Mouse (Mus musculus): ENCODE results near the gene Sbk2.

The Sbk2 gene

DNA sequence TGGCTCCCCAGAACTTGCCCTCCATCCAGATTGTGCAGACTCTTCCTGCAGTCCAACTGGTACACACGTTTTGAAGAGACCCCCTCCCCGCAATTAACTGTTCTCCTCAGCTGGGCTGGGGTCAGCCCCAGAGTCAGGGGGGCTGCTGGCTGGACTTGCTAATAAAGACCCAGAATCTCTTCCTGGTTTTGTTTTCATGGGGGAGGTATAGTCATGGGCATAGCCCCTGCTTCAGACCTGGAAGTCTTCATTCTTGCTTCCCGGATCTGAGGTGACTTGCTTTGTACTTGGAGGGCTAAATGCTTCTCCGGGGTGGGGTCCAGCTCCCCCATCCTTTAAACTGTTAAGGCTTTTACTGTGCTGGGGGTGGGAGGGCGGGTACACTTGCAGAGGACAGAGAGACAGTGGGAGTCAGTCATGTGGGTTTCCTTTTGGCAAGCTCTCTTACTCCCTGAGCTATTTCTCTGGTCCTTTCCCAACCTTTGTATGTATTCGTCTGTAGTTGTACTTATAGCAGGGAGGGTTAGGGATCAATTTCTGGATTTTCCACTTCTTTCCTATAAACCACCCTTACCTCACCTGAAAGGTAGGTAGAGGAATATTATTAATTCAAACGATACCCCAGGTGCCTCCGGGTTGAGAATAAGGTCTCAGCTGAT, 42.3 kb downstream of the Sbk2 start, which contains the start of gene Nat14:
Nat14 (plus strand) TSS at position 205 of the 659 bp plus-strand sequence.
- DNase-seq (ENCODE audit: low spot score in 2 of 2): no peak

DNA sequence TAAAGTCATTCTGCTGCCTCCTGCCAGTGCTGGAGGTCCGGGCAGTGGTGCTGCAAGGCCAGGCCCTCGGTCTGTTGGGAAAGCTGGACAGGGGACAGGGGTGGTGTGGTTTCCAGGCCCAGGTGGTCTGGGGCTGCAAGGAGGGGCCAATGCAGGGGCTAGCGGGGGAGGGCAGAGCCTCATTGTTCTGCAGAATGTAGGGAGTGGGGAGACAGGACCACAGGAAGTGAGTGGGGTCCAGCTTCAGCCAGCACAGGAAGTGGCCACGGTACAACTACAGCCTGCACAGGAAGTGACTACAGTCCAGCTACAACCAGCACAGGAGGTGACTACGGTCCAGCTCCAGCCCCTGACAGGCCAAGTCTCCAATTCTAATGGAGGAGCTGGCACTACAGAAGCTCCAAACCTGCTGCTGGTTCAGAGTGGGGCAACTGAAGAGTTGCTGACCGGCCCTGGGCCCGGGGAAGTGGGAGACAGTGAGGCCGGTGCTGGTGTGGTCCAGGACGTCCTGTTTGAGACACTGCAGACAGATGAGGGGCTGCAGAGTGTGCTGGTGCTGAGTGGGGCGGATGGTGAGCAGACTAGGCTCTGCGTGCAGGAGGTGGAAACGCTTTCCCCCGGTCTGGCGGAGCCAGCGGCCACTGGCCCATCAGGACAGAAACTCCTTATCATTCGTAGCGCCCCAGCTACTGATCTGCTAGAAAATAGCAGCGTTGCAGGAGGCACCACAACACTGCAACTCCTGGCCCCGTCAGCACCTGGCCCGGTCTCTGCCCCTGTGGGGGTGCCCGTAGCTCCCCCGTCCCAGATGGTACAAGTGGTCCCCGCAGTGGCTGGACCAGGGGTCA, 43.0 kb downstream of the Sbk2 start:
- DNase-seq (ENCODE audit: low spot score in 2 of 2): no peak

DNA sequence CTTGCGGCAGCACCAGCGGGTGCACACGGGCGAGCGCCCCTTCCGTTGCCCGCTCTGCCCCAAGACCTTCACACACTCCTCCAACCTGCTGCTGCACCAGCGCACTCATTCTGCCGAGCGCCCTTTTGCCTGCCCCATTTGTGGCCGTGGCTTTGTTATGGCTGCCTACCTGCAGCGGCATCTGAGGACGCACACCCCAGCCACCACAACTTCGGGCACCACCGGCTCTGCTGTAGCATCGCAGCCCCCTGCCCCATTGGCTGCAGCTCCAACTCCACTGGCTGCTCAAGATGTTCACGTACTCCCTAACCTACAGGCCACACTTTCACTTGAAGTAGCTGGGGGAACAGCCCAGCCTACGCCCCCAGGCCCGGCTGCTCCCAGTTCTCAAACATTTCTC, 43.7 kb downstream of the Sbk2 start:
- DNase-seq (ENCODE audit: low spot score in 2 of 2): no peak

DNA sequence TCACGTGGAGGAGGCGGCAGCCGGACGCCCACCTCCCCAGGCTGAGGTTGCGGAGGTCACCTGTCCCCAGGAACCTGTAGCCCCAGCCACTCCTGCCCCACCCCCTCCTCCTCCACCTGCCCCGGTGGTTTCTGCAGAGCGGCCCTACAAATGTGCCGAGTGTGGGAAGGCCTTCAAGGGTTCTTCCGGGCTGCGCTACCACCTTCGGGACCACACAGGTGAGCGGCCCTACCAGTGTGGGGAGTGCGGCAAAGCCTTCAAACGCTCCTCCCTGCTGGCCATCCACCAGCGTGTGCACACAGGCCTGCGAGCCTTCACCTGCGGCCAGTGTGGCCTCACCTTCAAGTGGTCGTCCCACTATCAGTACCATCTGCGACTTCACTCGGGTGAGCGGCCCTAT, 44.2 kb downstream of the Sbk2 start:
- DNase-seq (ENCODE audit: low spot score in 2 of 2): no peak

DNA sequence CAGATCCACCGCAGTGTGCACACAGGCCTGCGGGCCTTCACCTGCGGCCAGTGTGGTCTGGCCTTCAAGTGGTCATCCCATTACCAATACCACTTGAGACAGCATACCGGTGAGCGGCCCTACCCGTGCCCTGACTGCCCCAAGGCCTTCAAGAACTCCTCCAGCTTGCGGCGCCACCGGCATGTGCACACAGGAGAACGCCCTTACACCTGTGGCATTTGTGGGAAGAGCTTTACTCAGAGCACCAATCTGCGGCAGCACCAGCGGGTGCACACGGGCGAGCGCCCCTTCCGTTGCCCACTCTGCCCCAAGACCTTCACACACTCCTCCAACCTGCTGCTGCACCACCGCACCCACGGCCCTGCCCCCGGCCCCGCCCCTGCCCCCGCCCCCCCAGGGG, 45.1 kb downstream of the Sbk2 start:
- no peak for DNase-seq (ENCODE audit: low spot score in 2 of 2)

DNA sequence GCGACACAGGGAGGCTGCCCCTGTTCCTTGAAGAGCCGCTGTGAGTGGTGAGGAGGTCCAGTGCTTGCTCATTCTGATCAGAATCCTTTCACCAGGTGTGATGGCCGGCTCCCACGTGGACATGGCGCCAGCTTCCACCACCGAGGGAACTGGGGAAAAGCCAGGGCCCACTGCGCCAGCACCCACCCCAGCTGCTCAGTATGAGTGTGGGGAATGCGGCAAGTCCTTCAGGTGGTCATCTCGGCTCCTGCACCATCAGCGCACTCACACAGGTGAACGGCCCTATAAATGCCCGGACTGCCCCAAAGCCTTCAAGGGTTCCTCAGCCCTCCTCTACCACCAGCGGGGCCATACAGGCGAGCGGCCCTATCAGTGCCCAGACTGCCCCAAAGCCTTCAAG, 45.5 kb downstream of the Sbk2 start:
- no peak for DNase-seq (ENCODE audit: low spot score in 2 of 2)

DNA sequence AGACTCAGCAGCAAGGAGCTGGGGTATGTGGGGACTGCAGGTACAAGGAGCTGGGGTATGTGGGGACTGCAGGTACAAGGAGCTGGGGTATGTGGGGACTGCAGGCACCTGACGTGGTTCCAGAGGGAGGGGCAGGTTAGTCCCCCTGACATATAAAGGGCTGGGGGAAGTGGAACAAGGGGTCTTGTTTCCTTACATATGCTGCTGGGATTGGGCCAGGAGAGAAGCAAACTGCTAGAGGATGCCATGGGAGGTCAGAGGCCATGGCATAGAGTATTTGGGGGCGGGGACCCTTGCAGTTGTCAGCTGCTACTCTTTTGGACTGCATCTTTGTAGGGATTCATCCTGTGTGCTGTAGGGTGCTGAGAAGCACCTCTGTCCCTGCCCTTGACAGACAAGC, 46.7 kb downstream of the Sbk2 start:
- DNase-seq (ENCODE audit: low spot score in 2 of 2): no peak

DNA sequence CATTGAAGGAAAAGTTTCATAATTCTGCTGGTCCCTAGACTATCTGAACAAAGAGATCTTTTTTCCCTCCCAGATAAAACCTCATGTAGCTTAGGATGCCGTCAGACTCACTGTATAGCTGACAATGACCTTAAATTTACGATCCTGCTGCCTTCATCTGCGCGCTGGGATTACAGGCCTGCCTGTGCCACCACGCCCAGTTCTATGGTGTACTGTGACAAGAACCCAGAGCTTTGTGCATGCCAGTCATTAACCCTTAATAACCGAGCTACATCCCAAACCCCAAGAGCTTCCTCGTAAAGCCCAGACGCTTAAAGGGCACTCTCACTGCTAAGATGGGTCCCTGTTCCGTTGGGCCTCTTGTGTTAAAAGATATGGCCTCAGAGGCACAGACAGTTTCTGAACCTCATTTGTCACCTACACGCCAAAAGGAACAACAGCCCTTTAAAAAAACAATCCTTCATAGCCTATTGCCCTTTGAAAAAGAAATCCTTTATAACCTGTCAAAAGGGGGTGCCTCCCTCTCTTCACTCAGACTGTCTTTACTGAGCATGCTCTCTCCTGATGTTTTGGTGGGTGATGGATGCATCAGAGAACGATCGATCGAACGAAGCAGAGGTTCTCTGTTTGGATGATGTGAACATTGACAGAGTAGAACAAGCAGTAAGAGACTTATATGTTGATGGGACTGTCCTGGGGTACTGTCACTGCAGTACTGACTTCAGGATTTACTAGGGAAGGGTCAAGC, 48.4 kb downstream of the Sbk2 start:
- DNase-seq (ENCODE audit: low spot score in 2 of 2): no peak

DNA sequence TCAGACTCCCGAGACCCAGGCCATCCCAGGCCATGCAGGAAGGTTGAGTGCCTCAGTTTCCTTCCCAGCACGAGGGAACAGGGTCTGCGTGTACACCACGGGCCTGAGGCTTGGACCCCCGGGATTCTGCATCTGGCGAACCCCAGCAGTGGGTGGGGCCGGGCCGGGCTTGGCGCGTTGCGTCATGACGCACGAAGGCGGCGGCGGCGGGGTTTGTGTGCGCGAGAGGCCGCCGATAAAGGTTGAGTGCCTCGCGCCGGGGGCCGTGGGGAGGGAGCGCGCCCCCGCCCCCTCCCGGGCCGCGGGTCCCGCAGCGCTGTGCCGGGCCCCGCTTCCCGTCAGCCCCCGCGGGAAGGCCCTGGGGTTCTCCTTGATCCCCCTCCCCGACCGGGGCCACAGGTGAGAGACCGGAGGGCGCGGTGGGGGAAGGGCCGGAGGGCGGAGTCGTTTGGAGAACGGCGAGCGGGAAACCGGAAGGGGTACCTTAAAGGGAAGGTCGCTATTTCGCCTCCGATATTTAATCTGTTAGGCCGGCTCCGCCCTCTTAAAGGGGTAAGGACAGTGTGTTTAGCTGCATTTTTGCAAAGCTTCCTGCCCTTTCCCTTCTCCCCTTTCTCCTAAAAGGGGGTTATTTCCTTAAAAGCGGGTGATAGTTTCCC, 49.1 kb downstream of the Sbk2 start, which contains the start of gene Zfp628:
Zfp628 (plus strand) TSS at position 211 of the 659 bp plus-strand sequence.
- peak; percentile 86 to 94 for DNase-seq (ENCODE audit: low spot score in 2 of 2)

DNA sequence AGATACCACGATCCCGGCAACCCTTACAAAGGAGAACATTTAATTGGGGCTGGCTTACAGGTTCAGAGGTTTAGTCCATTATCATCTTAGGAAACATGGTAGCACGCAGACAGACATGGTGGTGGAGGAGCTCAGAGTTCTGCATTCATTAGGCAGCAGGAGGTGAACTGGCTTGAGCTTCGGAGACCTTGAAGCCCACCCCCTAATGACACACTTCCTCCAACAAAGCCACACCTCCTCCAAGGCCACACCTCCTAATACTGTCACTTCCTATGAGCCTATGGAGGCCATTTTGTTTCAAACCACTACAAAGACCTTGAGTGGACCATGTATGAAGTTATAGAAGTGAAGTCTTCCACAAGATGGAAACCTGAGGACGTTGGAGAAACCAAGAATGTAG, 52.0 kb downstream of the Sbk2 start:
- DNase-seq (ENCODE audit: low spot score in 2 of 2): no peak

DNA sequence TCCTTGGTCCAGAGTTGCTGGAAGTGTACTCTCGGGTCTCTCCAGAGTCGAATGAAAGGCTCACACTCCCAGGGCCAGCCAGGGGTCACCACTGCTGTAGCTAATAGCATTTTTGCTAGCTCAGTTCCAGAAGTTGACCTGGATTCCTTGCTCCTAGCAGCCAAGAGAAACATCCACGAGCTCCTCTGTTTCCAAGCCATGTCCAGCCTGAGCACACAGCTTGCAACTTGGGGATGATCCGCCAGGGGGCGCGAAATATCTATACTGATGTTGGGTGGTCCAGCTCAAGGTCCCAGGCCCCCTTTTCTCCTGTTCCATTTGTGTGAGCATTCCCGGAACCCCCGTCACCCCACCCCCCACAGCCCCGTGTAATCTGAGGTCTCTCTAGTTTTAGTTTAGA, 52.6 kb downstream of the Sbk2 start:
- no peak for DNase-seq (ENCODE audit: low spot score in 2 of 2)

DNA sequence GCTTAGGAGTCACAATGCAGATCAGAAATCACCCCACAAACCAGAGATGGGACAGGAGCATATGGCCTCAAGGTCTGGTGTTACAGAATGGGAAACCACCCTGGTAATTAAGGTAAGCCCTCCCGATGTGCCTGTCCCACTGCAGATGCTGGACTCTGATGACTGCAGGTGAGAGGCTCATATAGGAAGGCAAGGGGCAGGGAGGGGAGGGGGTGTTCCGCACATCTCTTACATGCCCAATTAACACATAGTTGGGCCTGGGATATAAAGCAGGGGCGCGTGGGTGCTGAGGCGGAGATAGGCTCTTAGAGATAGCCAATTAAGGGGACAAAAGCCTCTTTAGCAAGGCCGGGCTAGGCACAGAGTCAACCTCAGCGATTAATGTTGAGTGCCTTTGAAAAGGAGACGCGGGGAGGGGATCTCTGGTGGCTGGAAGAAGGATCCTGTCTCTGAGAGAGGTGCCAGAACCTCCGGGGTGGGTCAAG, 57.7 kb downstream of the Sbk2 start, which contains the start of gene Gm36210:
Gm36210 (minus strand) TSS at position 51 of the 485 bp plus-strand sequence.
- no peak for DNase-seq (ENCODE audit: low spot score in 2 of 2)

DNA sequence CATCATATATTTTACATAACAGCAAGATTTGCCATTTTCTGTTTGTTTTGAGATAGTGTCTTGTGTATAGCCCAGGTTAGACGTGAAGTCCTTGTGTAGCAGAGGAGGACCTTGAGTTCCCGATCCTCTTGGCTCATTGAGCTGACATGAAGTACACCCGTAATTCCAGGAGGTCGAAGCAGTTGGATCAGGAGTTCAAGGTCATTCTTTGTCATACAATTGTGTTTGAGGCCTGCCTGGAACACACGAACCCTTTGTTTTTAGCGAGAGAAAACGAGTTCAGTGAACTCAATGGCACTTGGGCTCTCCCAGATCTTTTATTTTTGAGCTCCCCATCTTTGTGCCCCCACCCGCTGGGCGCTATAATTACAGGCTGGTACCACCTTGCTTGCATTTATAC, 61.8 kb downstream of the Sbk2 start:
- no peak for DNase-seq (ENCODE audit: low spot score in 2 of 2)

DNA sequence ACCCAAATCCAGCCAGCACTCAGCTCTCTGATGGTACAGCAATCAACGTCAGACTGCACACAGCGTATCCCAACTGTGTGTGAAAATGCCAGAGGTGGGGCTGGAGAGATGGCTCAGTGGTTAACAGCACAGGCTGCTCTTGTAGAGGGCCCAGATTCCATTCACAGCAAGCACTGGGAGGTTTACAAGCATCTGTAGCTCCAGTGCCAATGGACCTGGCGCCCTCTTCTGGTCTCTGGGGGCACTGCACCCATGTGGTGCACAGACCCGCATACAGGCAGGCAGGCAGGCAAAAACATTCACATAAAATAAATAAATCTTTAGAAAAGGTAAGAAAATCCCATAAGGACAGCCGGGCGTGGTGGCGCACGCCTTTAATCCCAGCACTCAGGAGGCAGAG, 63.0 kb downstream of the Sbk2 start:
- DNase-seq (ENCODE audit: low spot score in 2 of 2): no peak

DNA sequence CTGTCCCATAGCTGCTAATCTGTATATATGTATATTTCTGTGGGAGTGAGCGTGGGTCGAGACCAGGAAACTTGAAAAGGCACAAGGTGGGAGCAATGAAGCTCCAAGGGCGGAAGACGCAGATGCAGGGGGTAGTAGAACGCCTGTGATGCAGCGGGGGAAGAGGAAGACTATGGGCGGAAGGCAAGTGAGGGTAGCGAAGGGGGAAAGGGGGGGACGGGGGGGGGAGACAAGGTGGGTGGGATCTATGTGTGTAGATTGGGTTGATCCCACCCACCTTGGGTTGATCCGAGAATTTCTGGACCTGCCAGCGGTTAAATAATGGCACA, 63.7 kb downstream of the Sbk2 start:
- no peak for DNase-seq (ENCODE audit: low spot score in 2 of 2)

DNA sequence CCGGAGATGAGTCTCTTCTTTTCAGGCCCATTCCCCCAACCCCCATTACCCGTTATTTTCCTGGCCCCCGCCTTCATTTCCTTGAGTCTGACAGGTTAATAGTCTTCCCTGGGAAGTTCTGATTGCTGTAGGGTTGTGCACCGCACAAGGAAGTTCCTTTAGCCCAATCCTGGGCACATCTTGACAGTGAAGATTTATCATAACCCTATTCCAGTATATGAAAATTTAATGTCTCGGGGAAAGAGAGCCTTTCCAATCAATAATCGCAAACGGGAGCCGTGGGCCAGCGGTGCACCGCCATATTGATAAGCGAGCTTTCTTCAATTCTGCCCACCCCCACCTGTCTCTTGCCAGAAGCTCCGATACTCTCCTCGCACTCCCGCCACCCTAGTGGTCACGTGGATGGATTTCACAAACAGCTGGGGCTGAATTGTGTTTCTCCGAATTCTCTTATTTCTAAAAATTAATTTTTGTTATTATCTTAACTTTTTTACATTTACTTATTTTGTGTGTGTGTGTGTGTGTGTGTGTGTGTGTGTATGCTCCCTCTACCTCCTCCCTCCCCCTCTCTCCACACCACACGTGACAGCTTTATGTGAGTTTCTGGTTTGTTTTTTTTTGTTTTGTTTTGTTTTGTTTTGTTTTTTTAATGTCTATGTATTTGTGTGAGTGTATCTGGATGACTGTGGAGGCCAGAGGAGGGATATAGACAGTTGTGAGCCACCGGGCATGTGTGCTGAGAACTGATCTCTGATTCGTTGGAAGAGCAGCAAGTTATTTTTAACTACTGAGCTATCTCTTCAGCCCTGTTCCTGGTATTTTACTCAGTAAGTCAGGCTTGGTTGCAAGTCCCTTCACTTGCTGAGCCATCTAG, 64.3 kb downstream of the Sbk2 start:
- no peak for DNase-seq (ENCODE audit: low spot score in 2 of 2)

DNA sequence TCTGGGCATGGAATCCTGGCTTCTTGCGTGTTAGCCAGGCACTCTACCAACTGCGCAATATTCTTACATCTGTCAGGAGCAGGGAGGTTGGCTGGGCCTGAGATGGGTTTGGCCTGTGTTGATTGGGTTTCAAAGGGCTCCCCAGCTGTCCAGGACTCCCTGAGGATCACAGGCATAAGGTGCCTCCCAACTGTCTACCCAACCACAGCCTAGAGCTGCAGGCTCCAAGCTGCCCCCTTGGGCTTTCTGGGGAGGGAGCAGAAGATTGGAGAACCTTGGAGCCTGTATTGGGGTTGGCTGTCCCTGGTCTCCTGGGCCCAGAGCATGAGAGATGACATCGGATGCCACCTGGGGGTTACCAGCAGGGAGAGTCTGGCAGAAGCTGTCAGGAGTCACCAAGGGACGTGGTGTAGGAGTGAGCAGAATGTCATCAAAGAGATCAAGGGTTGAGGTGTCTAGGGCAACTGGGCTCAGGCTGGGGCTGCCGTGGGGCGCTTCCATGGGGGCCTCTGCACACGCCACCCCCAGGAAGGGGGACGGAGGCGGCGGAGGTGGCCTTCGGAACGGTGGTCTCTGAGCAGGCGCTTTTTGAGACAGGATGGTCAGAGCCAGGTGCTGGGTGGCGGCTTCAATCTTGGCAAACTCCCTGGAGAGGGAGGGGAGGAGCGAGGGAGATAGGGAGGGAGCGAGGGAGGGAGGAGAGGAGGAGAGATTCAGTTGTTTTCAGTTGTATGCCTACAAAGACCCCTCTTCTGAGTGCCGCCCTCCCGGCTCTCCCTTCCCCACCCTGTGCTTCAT, 65.2 kb downstream of the Sbk2 start:
- no peak for DNase-seq (ENCODE audit: low spot score in 2 of 2)

DNA sequence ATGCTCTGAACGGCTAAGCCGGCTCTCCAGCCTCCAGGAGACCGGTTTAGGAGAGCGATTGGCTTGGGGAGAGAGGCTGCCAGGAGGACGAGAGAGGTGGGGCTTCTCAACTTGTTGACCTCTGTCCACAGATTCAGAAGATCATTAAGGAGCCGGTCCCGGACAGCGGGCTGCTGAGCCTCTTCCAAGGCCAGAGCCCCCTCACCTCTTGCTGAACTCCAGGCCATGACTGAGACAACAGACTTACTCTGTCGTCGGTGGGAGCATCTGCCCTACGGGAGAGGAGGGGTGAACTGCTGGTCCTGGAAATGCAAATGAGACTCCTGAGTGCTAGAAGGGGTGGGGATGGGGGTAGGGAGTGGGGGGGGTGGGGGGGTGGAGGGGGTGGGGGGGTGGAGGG, 69.0 kb downstream of the Sbk2 start:
- DNase-seq (ENCODE audit: low spot score in 2 of 2): no peak
